Mouse (Mus musculus) kidney, adult 2 months (tissue): ENCODE measurements around the gene Hist3h2a.

Experiments
- CTCF ChIP-seq: fragments of 200-500 bp; conservative IDR thresholded peaks from 2 replicates; pipeline ENCODE4 v1.5.1; 2011; ENCODE audit warnings: low read depth, mild to moderate bottlenecking, control low read depth, low read length, moderate library complexity, mixed read lengths; ENCODE audit not compliant: insufficient read depth, insufficient read length
- POLR2A ChIP-seq: fragments of 200-500 bp; IDR thresholded peaks from one replicate; pipeline ENCODE4 v1.6.1; 2011; ENCODE audit warnings: low read depth, low read length, control low read depth

- TF ChIP-seq CTCF (no peak), POLR2A (no peak)
Observed at GRCm38 (mm10) chr11:58947306-58947705, 7.2 kb upstream of the Hist3h2a start.
